Mouse (Mus musculus): Measurements from ENCODE around the gene Gnptab.

DNA sequence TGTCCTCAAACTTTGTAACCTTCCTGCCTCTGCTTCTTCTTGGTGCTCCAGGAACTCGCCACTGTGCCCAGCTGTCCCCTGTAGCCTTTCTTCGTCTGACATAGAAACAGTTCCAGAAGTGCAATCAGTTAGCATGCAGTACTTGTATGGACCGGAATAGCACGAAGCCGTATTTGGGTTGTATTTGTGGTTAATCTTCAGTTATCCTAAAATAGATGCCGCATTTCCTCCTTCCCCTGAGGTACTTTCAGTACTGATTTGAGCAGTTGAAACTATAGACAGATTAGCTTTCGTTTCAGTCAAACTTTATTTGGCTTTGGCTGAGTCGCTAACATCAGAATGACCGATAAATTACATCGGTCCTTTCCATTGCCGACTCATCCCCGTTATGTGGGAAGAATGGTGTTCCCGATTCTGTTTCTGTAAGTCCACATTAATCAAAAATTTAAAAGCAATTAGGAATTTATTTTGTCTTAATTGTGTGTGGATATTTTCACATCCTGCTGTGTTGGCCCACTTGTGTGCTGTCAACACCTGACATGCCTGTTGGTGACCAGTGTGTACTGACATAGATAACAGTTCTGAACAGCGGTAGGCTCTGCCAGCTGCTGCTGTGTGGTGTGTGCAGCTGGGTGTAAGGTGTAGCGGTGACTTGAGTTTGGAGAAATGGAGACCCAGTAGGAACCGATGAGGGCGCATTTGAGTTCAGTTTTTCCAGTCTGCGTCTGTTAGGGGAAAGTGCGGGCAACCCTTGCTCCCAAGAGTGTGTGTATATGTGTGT is 41.9 kb downstream of the Gnptab start:
- no peak for TF ChIP-seq CTCF (IDR thresholded peaks at IDR 0.05; ENCODE audit: control insufficient read depth, insufficient read depth, insufficient read length)
- TF ChIP-seq MYOG (IDR thresholded peaks at IDR 0.05; ENCODE audit: control insufficient read depth, extremely low read depth, insufficient read length) = no peak
- no peak for TF ChIP-seq MAX (IDR thresholded peaks at IDR 0.05)
